Mouse (Mus musculus) CD4-positive, CD25-positive, alpha-beta regulatory T cell, adult 2 months (primary cell): ENCODE data around the gene Cfap57.
A peak's percentile ranks its signal among the peaks of the same experiment; 100 is the strongest.
"Not testable (repeated sequence)": the region's sequence is repeated elsewhere in the genome, so short reads cannot be mapped to it uniquely, and the experiment has no call there.

Source experiments
- DNase-seq: peaks from one replicate; pipeline ENCODE4 v3.0.0-alpha.2; 2012; ENCODE audit warnings: low read depth, low spot score

Cfap57 gene

DNA sequence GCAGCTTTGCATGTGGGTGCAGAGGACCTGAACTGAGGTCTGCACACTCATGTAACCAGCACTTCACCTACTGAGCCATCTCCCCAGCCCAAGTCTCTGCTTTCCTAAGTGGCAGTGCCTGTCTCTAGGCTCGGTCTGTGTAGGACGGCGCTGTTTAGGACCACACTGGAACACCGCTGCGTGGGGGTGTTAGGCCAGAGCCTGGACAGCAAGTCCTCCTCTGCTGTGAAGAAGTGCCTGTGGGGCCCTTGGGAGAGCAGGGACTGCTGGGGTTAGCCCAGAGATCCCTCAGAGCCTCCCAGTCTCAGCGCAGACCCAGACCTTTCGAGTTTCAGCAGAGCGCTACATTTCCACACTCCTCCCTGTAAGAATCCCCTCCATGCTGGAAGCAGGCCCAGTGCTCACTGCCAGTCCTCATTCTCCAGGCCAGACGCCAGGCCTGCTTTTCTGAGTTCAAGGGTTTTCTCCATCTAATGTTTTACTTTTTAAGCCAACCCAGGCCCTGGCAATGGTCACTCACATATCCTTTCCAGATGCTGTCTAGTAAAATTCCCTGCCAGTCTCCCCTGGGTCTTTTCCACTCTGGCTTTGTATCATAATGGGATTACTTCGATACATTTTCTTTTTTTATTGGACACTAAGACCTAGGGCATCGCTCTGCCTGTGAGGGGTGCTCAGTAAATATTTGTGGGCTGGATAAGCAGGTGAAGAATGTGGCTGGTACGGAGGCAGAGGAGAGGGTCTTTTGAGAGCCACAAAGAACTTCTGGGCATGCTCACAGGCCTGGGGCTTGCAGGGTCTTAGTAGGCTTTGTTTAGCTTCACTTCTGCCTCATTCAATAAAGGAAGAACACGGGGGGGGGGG lies 56.3 kb downstream of the Cfap57 start:
- no peak for DNase-seq

DNA sequence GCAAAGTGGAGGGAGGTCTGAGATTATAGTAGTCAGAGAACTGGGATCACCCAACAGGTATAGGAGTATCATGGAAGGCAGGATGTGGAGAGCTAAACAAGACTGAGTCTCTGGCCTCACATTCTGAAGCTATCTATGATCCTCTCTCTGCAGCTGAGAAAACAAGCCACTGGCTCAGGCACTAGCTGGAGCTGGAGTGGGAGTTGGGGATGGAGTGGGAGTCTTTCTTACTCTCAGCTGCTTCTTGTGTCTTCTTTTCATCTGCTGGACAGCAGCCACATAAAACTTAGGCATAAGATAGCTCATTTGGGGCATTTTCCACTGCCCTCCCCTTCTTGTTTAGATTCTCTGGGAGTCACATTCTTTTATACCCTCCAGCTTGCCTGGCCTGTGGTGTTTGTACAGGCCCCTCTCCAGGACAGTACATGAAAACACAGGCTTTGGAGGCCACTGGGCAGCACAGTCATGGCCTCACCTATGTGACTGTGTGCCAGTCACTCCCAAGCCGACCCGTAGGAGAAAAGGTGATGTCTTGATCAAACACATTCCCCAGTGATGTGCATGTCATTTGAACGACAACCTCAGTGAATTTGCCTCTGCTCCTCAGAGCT lies 67.4 kb downstream of the Cfap57 start:
- no peak for DNase-seq

DNA sequence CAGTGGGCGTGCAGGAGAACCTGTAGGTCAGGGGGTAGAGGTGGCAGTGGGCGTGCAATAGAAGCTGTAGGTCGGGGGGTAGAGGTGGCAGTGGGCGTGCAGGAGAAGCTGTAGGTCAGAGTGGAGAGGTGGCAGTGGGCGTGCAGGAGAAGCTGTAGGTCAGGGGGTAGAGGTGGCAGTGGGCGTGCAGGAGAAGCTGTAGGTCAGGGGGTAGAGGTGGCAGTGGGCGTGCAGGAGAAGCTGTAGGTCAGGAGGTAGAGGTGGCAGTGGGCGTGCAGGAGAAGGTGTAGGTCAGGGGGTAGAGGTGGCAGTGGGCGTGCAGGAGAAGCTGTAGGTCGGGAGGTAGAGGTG lies 72.5 kb downstream of the Cfap57 start:
- peak; percentile 72 for DNase-seq

DNA sequence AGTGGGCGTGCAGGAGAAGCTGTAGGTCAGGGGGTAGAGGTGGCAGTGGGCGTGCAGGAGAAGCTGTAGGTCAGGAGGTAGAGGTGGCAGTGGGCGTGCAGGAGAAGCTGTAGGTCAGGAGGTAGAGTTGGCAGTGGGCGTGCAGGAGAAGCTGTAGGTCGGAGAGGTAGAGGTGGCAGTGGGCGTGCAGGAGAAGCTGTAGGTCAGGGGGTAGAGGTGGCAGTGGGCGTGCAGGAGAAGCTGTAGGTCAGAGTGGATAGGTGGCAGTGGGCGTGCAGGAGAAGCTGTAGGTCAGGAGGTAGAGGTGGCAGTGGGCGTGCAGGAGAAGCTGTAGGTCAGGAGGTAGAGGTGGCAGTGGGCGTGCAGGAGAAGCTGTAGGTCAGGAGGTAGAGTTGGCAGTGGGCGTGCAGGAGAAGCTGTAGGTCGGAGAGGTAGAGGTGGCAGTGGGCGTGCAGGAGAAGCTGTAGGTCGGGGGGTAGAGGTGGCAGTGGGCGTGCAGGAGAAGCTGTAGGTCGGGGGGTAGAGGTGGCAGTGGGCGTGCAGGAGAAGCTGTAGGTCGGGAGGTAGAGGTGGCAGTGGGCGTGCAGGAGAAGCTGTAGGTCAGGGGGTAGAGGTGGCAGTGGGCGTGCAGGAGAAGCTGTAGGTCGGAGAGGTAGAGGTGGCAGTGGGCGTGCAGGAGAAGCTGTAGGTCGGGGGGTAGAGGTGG lies 73.0 kb downstream of the Cfap57 start:
- DNase-seq: not testable (repeated sequence)

DNA sequence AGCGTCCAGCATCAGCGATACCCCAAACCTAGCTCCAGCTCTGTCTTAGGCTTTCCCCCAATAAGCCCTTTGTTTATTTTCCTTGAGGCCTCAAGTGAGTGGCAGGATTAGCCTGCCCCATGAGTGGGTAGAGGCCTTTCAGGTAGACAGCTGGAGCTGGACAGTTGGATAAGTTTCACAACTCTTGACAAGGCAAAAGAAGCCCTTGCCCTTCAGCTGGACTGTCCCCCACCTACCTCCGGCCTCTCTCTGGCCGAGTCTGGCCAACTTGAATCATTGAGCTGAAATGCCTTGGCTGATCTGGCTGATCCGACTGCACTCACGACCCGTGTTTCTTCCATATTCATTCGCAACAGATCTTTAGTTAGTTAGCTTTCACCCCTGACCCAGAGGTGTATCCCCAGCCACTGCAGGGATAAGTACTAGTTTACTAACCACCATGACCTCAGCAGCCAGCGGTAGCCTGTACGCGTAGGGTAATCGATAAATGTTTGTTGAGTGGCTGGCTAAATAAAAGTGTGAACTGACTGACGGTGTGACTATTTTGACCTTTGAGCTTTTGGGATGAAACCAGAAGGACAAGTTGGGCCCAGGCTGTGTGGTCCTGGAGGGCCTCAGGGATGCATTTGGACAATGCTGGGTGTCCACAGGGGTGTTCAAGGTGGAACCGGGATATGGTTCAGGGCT lies 76.0 kb downstream of the Cfap57 start:
- DNase-seq: no peak

DNA sequence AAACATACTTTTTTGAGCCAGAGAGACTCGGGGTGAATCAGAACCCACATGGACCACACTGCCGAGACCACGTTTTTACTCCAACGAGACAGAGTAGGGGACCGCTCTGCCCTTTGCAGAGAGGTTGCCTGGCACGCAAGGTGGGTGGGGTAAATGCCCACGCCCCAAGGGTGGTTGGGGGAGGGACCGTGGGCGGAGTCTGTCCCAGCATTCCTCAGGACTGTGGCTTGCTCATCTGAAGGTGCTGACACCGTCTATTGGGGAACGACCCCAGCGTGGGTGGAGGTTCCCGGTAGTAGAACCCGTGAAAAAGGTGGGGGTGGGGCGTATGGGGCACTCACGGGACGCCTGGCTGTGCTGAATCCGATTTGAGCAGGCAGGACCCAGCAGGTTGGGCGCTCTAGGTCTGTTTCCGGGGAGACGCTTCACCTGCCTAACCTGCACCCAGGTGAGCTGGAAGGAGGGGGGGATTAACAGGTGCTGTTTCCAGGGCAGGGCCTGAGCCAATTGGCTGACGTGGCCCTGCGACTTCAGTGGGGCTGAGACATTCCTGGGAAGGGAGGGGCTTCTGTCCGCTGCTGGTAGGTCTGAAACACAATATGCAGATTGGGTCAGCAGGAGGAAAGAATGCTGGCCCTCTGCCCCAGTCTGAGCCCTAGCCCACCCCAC lies 76.9 kb downstream of the Cfap57 start, which contains the start of gene Tmem125:
Gene Tmem125 (minus strand): TSS at position 453 of the 669 bp plus-strand sequence.
- DNase-seq: peak; percentile 52

DNA sequence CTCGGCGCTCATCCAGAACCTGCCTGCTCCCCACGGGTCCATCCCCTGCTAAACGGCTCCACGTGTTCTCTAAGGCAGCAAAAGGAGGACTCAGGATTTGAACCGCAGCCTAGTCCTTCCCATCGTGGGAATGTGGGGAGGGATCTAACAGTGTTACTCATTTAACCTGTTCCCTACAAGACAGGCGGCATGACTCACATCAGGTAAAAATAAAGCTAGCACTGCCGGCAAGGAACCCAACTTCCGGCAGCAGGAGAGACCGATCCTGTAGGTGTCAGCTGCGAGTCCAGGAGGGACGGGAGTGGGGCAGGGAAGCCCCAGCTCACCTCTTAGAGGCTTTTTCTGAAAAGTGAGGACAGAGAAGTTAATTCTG lies 77.4 kb downstream of the Cfap57 start:
- peak; percentile 28 for DNase-seq

DNA sequence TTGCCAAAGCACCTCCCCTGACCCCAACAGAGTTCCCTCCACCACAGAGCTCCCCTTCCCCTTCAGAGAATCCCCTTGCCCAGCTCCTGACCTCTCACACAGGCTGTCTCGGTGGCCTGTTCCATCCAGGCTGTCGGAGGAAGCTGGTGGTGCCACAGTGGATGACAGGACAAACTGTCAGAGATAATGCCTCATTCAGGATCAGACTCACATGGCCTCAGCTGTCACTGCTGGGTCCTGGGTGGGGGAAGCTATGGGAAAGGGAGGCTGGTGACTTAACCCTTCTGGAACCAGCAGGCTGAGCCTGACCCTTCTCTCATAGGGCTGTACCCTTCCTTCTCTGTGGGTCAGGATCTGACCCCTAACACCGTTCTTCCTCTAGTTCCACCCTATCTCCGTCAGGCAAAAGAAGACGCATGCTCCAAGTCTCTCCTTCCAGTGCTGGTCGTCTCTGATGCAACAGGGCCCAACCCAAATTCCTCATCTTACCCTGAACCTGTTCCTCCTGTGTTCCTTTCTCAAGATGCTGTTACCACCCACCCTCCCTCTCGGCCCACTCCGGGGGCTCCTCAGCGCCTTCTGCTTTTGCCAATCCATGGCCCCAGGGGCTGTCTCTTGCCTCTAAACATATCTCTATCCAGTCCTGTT lies 77.9 kb downstream of the Cfap57 start:
- no peak for DNase-seq

DNA sequence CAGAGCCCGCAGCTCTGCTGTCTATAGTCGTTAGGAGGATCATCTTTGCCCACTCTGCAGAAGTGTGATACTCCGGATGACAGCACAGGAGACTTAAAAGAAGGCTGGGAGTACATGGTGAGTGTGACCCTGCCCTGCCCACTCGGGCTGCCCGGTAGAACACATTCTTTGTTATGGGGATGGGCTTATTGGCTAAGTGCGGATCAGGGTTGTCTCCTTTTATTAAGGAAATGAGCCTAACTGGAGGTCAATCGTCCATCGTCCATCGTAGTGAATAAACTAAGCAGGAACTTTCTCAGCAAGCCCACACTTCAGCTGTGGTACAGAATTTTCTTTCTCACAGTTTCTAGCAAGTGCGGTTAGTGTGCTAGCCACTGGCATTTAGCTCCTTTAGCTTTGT lies 80.7 kb downstream of the Cfap57 start:
- no peak for DNase-seq

DNA sequence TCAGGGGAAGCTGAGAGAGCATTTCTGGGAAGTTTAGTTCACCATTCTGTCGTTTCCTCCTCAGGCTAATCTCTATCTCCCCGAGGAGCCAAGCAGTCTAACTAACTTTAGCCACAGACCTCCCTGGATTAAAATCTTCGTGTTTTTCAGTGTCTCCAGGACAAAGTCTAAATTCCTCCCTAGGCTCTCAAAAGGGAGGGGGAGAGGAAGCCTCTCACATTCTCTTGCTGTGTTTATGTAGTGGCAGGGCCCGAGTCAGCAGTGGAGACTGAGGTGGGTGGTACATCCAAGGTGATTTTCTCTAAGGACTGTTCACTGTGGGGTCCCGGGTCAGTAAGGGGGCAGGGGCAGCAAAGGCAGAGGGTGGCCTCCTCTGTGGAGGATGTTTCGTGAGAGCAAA lies 82.8 kb downstream of the Cfap57 start:
- DNase-seq: no peak

DNA sequence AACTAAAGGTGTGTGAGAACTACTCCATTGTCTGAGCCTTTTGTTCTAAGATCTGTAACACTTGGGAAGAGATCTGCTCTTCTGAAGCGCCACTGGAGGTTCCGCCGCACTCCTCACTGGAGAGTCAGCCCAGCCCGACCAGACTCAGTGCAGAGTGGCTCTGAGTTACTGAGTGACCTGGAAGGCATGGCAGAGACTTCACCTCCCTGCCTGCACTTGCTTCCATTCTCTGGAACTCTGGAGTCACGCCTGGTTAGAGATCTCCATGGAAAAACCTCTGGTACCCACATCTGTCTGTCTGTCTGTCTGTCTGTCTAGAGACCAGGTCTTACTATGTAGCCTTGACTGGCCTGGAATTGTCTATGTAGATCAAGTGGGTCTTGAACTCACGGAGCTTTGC lies 85.0 kb downstream of the Cfap57 start:
- no peak for DNase-seq

DNA sequence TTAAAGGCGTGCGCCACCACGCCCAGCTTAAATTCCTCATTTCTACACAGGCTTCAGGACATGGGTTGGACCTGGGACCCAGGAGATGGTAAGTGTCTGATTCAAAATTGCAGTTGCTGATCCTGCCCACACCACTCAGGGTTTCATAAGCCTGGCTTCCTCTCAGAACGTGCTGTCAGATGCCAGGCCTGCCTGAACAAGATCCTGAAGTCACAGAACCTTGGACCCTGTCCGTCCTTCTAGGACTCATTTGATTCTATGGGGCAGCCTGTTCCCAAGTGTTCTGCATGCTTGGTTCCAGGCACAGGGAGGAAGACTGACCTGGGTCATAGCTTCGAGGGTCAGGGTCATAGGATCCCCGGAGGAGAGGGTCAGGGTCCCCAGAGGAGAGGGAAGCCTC lies 87.0 kb downstream of the Cfap57 start:
- DNase-seq: no peak

DNA sequence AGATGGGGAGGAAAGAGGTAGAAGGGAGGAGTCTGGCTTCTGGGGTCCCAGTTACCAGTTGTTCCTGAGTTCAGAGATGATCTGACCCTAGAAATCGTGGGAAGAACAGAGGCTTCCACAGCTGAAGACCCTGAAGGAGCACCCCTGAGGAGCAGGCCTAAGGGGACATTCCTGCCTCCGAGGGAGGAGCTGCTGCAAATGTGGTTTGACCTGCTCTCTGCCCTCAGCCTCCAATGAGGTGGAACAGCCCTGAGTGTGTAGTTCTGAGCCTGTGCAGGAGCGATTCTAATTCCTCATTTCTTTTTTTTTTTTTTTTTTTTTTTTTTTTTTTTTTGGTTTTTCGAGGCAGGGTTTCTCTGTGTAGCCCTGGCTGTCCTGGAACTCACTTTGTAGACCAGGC lies 87.4 kb downstream of the Cfap57 start:
- DNase-seq: no peak

DNA sequence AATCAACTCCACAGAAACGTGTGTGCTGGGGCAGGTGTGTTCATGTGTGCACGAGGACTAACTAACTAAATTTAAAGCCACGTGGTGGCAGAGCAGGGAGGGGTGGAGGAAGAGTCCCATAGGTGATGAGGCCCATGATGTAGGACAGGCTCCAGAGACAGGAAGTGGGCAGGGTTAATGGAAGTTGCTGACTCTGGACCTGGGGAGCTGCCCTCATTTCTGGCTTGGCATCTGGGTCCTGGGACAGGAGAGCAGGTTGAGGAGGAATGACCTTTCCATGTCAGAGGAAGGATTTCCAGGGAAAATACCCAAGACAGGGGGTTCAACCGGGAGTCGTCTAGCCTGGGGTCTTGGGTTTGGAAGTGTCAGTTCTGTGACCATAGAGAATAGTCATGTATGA lies 87.9 kb downstream of the Cfap57 start:
- no peak for DNase-seq

DNA sequence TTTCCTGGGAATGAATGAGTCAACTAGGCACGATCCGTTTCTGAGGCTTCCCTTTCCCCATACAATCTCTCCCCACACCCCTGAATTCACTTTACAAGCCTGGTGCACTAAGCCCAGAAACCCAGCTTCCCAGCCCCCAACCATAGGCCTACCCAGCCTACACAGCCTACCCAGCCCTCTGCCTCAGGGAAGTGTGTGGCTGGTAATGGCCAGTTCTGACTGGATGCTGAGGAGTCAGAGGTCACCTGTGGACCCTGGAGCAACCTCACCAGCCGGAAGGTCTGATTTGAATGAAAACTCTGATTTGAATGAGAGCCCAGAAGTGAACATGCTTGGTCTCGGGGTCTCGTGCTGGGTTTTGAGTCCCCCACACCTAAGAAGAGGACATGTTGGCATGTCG lies 92.9 kb downstream of the Cfap57 start:
- no peak for DNase-seq

DNA sequence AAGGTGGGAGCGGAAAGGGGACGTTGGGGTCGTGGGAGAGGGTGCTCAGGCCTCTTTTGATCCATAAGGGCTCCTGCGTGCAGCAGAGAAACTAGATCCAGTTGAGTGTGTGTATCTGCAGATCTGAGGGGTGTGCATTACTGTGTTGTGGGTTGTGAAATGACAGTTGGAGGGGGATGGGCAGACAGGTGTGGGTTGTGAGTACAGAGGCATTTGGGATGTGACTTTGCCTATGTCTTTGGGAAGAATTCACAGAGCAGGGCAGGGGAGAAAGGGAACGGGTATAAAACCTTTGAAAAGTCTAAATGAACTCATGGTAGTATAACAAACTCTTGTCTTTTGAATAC lies 93.3 kb downstream of the Cfap57 start:
- no peak for DNase-seq

DNA sequence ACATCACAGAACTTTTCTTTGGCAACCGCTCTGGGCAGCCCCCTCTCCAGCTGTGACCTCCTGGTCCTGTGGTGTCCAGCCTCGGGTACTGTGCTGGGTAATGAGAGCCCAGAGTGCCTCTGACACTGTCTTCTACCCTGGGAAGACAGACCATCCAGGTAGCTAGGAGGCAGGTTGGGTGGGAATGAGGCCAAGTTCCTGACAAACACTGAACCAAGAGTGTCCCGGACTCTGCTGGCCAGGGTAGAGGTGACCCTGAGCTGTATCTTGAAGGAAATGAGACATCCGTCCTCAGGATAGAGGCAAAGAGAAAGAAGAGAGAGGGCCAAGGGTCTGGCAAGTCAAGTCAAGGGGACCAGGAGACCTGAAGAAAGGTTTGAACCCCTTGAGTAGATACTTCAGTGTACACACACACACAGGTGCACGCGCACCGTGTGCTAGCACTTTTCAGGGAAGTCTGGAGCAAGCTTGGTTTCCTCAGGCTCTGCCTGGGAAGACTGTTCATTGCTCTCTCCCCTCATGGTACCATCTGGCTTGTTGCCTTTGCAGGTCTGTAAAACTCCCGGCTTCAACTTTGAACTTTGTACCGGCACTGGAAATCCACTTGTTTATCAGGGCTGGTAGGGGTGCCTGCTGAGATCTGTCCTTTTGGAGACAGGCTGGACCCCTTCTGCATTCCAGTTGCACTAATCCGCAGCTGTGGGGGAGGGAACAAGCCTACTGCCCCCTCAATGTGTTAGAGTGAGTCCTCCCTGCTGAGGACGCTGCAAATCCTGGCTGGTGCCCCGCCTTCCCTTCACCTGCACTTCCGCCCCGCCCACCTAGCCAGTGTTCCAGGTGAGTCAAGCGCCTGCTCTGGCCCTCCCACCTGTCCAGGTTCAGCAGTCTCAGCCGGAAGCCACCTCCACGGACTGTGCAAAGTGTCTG lies 93.9 kb downstream of the Cfap57 start, which contains the start of gene 2610528J11Rik:
Gene 2610528J11Rik (plus strand): TSS at position 592 of the 927 bp plus-strand sequence.
- no peak for DNase-seq

DNA sequence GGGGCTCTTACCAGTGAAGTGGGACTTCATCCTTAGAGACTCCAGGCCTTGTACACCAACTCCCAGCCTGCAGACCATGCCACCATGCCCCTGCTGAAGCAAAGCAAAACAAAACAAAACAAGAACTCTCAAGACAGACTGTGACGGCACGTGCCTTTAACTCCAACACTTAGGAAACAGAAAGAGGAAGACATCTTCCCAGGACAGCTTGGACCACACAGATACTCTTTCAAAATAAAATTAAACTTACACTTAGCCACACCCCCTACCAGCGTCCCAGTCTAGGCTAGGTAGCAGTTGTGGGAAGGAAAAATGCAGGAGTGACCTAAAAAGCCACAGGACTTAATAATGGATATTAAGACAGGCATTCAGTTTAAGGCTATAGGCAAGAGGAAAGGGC lies 94.8 kb downstream of the Cfap57 start:
- no peak for DNase-seq

DNA sequence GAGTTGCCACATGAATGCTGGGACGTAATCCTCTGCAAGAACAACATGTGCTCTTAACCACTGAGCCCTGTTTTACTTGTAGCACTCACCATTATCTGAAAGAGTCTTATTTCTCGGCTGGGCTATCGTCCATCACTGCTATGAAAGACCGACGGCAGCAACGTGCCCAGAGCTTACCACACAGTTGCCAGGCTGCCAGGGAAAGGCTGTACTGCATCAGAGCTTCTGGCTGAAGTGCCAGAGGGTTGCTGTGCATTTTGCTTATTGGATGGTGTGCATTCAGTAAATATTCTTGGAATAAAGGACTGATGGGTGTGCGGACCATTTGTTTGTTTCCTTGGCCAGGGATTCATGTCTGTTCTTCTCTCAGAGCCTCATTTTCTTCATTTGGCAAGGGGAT lies 96.6 kb downstream of the Cfap57 start:
- no peak for DNase-seq

DNA sequence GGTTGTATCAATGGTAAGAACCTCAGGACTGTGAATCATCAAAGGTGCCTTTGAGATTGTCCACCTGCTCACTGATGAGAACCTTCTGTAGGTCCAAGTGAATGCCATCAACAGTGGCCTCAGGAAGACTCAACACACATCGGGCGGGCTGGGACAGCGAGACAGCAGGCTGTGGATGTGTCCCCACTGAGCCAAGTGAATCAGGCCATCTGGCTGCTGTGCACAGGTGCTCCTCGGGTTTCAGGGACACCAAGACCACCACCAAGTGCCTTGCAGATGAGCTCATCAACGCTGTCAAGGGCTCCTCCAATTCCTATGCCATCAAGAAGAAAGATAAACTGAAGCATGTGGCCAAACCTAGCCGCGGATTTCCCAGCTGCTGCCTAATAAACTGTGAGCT lies 98.3 kb downstream of the Cfap57 start:
- DNase-seq: no peak
